Mouse (Mus musculus) heart, embryonic 14.5 days (tissue): ENCODE measurements around the gene Matn4. TPM values are rescaled to one million over a fixed set of nuclear protein-coding genes. Genes with fewer than 3 reads are reported as not detected.

Experiments used
- ATAC-seq: fragments of 200-750 bp; cut with Nextera tagmentation; 2 replicates; pipeline ENCODE4 v1.8.0; 2017; ENCODE audit warnings: low read depth, moderate TSS enrichment; ENCODE audit not compliant: insufficient number of reproducible peaks, insufficient read depth, low FRiP score
- H3K27ac ChIP-seq, 2 experiments: fragments of 200-500 bp in 1 of 2; fragments of 300-500 bp in 1 of 2; sonication (generic) in 1 of 2; replicated peaks in 1 of 2; 2 replicates each; pipeline ENCODE4 v1.5.1; 2012 to 2014; ENCODE audit warnings: low read depth in 2 of 2, low read length in 2 of 2, control low read depth in 1 of 2, mild to moderate bottlenecking in 1 of 2, mixed read lengths in 1 of 2; ENCODE audit not compliant: control insufficient read depth in 1 of 2, insufficient read depth in 1 of 2
- H3K27me3 ChIP-seq: fragments of 300-500 bp; sonication (generic); 2 replicates; pipeline ENCODE4 v1.6.1; 2014; ENCODE audit warnings: mild to moderate bottlenecking, low read length, control low read depth; ENCODE audit not compliant: control insufficient read depth, insufficient read depth
- H3K36me3 ChIP-seq: fragments of 300-500 bp; sonication (generic); 2 replicates; pipeline ENCODE4 v1.6.1; 2014; ENCODE audit warnings: mild to moderate bottlenecking, control low read depth, low read length, mixed read lengths; ENCODE audit not compliant: control insufficient read depth, insufficient read depth
- H3K4me1 ChIP-seq, 2 experiments: fragments of 200-500 bp in 1 of 2; fragments of 300-500 bp in 1 of 2; sonication (generic) in 1 of 2; 2 replicates each; pipeline ENCODE4 v1.6.1; 2012 to 2014; ENCODE audit warnings: low read length in 2 of 2, control low read depth in 1 of 2, mixed read lengths in 1 of 2; ENCODE audit not compliant: control insufficient read depth in 2 of 2, insufficient read depth in 2 of 2
- H3K4me2 ChIP-seq: fragments of 300-500 bp; sonication (generic); 2 replicates; pipeline ENCODE4 v1.6.1; 2014; ENCODE audit warnings: mild to moderate bottlenecking, low read length
- H3K4me3 ChIP-seq, 2 experiments: fragments of 200-500 bp in 1 of 2; fragments of 300-500 bp in 1 of 2; sonication (generic) in 1 of 2; 2 replicates each; pipeline ENCODE4 v1.5.1; 2012 to 2014; ENCODE audit warnings: low read length in 2 of 2, mild to moderate bottlenecking in 2 of 2, control low read depth in 1 of 2, low read depth in 1 of 2, moderate library complexity in 1 of 2; ENCODE audit not compliant: control insufficient read depth in 1 of 2, insufficient read depth in 1 of 2
- H3K9ac ChIP-seq: fragments of 300-500 bp; sonication (generic); 2 replicates; pipeline ENCODE4 v1.6.1; 2014; ENCODE audit warnings: mild to moderate bottlenecking, low read length
- H3K9me3 ChIP-seq: fragments of 300-500 bp; sonication (generic); 2 replicates; pipeline ENCODE4 v1.6.1; 2016; ENCODE audit warnings: low read length, control low read depth; ENCODE audit not compliant: control insufficient read depth
- WGBS: fragments of 180-500 bp; shearing (Covaris S2); extraction: QIAGEN DNeasy Blood & Tissue Kit; methylation state at CpG from one replicate; pipeline ENCODE4 v1.1.7; 2014; 5-methylcytosine and 5-hydroxymethylcytosine counted together
- polyA plus RNA-seq: library from polyadenylated mRNA; unstranded; fragments of >200 nt; fragmentation: Nextera tagmentation; extraction: Ambion mirVana; gene quantifications from 2 replicates; pipeline ENCODE4 v1.2.1, GENCODE M21; 2014

The Matn4 gene
- polyA plus RNA-seq, 1 experiment from 2014 or later, result 0.97 TPM

DNA sequence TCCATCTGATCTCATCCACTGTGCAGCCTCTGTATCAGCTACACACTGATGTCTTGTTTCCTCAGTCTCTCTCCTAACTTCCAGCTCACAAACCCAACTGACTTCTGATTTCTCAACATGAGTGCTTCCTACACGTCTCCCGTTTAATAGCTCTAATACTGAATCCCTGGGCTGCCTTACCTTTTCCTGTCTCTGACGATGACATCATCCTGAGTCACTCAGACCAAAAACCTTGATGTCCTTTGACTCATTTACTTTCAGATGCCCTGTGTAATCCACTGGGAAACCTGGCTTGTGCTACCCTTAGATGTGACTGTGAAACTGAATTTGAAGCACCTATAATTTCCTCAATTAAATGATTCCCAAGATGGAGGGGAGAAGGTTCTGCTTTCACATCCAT, 22.0 kb downstream of the Matn4 start:
- 66% methylated on average over 3 of the region's 3 CpGs for WGBS
- peaks cover 14% of the 10 kb centered on the region for H3K27me3 ChIP-seq
- H3K4me3 ChIP-seq, result no peak overlapping the region
- H3K4me2 ChIP-seq, result no peak overlapping the region
- no peak overlapping the region for H3K27ac ChIP-seq
- H3K36me3 ChIP-seq, result no peaks in the 10 kb centered on the region
- H3K4me1 ChIP-seq, result peaks cover 5 to 10% of the 10 kb centered on the region in 2 experiments; a peak in 2 of 4 replicates
- H3K9me3 ChIP-seq, result 0 out of 2 replicates have a peak, but pooled peaks cover 2% of the 10 kb centered on the region
- no peak for ATAC-seq
- H3K9ac ChIP-seq, result no peak overlapping the region

DNA sequence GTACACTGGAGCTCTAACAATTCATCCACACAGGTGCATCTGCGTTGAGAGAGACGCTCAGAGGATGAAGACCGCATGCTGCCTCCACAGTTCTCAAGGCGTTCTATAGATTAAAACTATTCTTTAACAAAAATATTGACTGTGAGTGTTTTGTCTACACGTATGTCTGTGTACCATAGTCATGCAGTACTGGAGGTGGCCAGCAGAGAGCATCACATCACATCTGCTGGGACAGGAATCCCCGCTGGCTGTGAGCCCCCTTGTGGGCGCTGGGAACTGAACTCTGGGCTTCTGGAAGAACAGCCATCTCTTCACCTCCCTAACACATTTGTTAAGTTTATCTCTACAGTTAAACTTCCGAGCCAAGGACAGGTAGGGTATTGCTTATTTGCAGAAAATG, 23.2 kb downstream of the Matn4 start:
- Histone ChIP-seq H3K9ac (no peak overlapping the region), H3K9me3 (0 out of 2 replicates have a peak, but pooled peaks cover 2% of the 10 kb centered on the region), H3K27ac (no peak overlapping the region), H3K4me2 (no peak overlapping the region), H3K4me3 (no peak overlapping the region), H3K27me3 (0 out of 2 replicates have a peak, but pooled peaks cover 2% of the 10 kb centered on the region), H3K4me1 (peaks cover 5 to 10% of the 10 kb centered on the region in 2 experiments; a peak in 2 of 4 replicates), H3K36me3 (no peaks in the 10 kb centered on the region)
- ATAC-seq, result no peak
- 73% methylated on average over 8 of the region's 8 CpGs for WGBS

DNA sequence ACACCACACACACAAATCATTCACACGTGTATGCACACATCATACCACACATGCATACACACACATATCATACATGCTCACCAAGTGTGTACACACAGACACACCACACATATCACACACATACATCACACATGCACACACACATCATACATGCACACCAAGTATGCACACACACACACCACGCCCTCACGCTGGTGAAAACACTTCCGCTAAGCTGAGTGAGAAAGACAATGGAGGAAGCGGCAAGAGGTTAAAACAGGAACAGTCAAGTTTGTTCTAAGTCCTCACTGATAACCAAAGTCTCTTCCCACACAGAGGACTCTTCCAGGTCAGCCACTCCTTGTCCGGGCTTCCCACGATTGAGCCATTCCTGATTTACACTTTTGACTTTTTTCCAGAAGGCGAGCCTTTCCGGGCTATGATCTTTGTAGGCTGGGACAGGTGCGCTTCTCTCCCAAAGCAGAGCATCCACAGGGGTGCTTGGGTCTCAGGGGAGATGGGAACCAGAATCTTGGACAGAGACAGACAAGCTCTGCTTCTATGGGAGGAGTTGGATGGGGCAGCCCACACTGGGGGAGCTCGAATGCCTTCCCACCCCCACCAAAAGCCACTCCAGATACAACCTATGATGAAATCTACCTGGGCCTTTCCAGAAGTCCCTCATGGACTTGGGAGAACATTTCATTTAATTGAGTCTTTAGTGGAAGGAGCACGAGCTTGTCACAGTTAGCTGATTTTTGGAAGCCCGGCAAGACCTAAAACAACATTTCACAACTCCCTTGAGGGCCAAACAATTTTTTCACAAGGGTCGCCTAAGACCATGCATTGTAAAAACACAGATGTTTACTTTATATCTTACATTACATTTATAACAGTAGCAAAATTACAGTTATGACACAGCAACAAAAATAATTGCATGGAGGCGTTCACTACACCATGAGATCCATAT, 27.2 kb downstream of the Matn4 start:
- 78% methylated on average over 15 of the region's 15 CpGs for WGBS
- Histone ChIP-seq H3K27ac (no peak overlapping the region), H3K4me3 (no peak overlapping the region), H3K9ac (no peak overlapping the region), H3K4me2 (no peak overlapping the region), H3K27me3 (no peaks in the 10 kb centered on the region), H3K9me3 (0 out of 2 replicates have a peak, but pooled peaks cover 2% of the 10 kb centered on the region), H3K4me1 (no peaks in the 10 kb centered on the region), H3K36me3 (no peaks in the 10 kb centered on the region)
- no peak for ATAC-seq

DNA sequence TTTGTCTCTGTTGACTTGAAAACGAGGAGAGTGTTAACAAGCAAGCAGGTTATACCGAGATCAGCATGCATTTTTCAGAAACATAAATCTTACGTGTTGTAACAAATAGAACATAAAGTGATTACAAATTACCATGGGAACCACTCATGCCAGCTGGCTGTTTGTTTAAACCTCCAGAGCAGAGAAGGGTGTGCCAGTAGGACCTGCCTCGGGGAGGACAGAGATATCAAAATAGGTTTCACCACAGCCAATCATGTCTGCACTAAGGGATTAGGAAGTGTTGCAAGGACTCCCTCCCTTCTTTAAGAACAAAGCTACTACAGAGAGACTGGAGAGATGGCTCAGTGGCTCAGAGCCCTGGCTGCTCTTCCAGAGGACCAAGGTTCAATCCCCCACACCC, 31.8 kb downstream of the Matn4 start:
- no peaks in the 10 kb centered on the region for H3K4me1 ChIP-seq
- ATAC-seq, result no peak

GRCm38 (mm10) chr2:164372408-164373053, 32.4 kb downstream of the Matn4 start:
- Histone ChIP-seq H3K4me2 (no peak overlapping the region), H3K9me3 (no peaks in the 10 kb centered on the region), H3K36me3 (no peaks in the 10 kb centered on the region), H3K27me3 (no peaks in the 10 kb centered on the region), H3K4me3 (no peak overlapping the region), H3K9ac (no peak overlapping the region), H3K4me1 (no peaks in the 10 kb centered on the region), H3K27ac (no peak overlapping the region)
- WGBS, result 15% methylated on average over 3 of the region's 3 CpGs
- no peak for ATAC-seq

More for the DNA sequence above, 31.8 kb downstream of the Matn4 start:
- Histone ChIP-seq H3K36me3 (no peaks in the 10 kb centered on the region), H3K27ac (no peak overlapping the region), H3K4me3 (no peak overlapping the region), H3K27me3 (no peaks in the 10 kb centered on the region), H3K9ac (no peak overlapping the region), H3K4me2 (no peak overlapping the region), H3K9me3 (no peaks in the 10 kb centered on the region)
- 41% methylated on average over 4 of the region's 4 CpGs for WGBS

GRCm38 (mm10) chr2:164371371-164371770, 33.6 kb downstream of the Matn4 start:
- H3K4me3 ChIP-seq, result no peak overlapping the region
- no peak overlapping the region for H3K9ac ChIP-seq
- no peaks in the 10 kb centered on the region for H3K27me3 ChIP-seq
- 83% methylated on average over 3 of the region's 3 CpGs for WGBS
- no peak overlapping the region for H3K27ac ChIP-seq
- H3K4me1 ChIP-seq, result no peaks in the 10 kb centered on the region
- no peaks in the 10 kb centered on the region for H3K36me3 ChIP-seq
- H3K9me3 ChIP-seq, result no peaks in the 10 kb centered on the region
- H3K4me2 ChIP-seq, result no peak overlapping the region
- ATAC-seq, result no peak

DNA sequence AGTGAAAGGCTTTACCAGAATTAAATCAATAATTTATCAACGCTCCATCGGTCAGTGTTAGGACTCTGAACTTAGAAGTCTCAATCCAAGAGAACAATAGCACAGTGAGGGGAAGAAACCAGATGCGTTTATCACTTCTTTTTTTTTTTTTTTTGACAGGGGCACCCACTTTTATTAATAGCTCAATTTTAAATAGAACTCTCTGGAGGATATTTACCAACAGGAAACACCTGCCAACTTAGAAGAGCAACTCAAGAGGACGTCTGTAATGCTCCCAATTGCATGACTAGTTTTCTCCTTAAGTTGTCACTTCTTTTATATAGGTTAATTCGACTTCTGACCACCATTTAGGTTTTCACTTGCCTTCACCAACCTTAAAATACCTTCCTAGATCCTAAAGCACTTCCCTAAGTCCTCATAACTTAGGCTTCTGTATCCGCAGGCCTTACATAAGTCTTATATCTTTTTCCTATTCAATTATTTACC, 36.3 kb downstream of the Matn4 start:
- H3K4me3 ChIP-seq, result no peak overlapping the region
- no peaks in the 10 kb centered on the region for H3K4me1 ChIP-seq
- H3K4me2 ChIP-seq, result no peak overlapping the region
- no peak overlapping the region for H3K27ac ChIP-seq
- H3K27me3 ChIP-seq, result no peaks in the 10 kb centered on the region
- H3K36me3 ChIP-seq, result no peaks in the 10 kb centered on the region
- no peaks in the 10 kb centered on the region for H3K9me3 ChIP-seq
- no peak for ATAC-seq
- 78% methylated on average over 6 of the region's 6 CpGs for WGBS
- no peak overlapping the region for H3K9ac ChIP-seq
